Mouse (Mus musculus) embryo, embryonic 11.5 days (tissue): ENCODE measurements around the gene Ryr2.

Source experiments
- DNase-seq: peaks from one replicate; pipeline ENCODE4 v3.0.0-alpha.2; 2012; ENCODE audit warnings: low read depth, low spot score

The Ryr2 gene

DNA sequence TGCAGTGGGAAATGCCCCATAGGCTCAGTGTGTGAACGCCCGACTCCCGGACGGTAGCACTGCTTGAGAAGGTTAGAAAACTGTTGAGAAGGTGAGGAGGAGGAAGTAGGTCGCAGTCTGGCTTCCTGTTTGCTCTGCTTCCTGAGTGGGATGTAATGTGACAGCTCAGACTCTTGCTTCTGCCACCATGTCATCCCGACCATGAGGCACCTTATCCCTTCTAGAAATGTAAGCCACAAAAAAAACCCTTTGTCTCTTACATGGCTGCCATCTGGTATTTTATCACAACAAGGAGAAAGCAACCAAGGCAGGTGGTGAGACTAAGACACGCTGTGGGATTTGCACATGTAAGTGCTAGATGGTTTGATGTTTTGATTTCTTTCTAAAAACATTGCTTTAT lies 12.2 kb downstream of the Ryr2 start:
- DNase-seq: no peak

DNA sequence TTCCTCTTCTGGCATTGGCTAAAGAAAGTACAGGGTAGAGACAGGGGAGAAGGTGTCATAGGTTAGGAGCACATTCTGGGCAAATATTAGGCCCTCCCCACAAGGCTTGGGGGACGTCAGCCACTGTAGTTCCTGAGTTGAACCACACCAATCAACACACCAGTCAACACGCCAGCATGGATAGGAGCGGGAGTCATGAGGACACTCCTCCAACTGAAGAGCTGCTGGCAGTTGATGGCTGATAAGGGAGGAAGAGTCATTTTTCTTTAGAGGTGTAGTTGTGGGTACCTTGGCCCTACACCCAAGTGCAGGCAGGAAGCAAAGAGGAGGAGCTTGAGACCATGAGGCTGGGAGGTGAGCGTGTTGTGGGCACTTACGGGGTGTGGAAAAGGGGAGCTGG lies 13.6 kb downstream of the Ryr2 start:
- DNase-seq: no peak

DNA sequence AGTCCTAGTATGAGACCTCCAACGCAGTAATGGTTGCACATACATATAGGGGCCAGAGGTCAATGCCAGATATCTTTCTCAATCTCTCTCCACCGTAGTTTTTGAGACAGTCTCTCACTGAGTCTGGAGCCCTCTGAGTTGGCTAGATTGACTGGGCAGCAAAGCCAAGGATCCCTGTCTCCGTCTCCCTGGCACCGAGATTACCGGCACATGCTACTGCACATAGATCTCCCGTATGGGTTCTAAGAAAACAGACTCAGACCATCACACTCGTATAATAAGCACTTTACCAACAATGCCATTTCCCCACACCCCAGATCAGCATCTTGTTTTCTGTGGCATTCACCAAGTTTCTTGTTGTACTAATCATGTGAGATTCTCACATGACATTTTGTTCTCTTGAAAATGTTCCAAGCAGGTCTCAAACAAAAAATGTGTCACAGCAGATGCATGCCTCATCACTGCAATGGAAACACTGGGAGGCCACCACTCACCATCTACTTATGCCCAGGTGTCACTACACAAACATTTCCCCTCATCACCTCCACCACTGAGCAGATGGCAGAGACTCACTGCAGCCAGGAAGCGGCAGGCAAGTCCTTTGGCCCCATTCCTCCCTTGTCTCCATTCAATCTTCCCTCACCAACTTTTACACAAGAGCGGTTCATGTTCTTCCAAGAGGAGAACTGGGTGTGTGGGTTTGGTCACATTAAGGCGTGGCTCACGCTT lies 14.2 kb downstream of the Ryr2 start:
- DNase-seq: no peak

DNA sequence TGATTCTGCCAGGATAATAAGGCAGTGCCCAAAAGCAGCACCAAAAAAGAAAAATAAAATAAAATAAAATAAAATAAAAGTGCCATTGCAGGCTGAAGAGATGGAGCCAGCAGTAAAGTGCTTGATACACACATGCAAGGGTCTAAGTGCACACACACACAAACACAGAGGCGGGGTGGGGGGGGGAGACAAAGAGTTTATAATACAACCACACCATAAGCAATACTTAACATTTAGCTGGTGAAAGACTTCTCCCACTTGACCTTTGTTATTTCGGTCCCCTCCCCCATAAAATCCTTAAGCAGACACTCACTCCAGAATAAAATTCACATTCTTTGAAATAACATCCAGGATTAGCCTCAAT lies 22.7 kb downstream of the Ryr2 start:
- no peak for DNase-seq

DNA sequence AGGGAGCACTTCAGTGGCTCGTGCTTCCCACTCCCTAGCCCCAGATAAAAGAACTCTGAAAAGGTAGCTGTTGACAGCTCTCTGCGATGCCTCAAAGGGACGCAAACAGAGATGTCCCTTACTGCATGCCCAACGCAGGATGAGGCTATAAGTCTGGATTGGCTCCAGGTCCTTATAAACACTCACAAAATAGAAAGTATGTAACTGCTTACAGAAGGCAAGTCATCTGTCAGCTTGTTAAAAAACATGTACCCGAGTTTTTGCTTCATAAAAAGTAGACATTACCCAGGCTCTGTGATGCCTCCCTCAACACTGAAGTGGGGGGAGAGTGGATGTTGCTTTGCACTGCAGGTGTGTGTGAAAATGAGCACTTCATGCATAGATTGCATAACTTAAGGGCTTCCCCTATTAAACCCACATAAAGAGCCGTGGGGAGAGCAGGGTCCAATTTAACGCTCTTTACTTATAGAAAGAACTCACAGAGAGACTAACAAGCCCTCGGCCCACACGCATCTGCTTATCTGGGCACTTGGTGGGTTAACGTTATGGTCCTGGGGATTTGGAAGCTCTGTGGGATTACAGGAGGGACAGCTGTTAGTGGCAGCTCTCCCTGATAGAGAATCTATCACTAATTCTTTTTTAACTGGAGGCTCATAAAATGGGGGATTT lies 23.2 kb downstream of the Ryr2 start:
- no peak for DNase-seq

DNA sequence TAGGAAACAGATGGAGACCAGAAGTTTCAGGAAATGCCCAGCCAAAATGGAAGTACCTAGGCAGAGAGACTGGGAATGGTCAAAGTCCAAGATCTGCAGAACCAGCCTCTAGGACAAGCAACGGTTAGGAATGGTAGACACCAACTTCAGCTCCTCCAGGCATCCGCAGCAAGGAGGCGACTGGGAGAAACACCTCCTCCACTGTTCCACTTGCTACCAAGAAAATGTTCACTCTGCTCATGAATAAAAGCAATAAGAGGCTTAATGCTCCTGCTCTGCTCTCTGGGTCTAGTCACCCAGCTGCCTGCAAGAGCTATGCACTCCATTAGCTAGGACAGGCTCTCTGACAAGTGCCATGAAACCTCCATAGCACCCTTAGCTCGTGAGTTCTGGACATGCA lies 26.2 kb downstream of the Ryr2 start:
- no peak for DNase-seq

DNA sequence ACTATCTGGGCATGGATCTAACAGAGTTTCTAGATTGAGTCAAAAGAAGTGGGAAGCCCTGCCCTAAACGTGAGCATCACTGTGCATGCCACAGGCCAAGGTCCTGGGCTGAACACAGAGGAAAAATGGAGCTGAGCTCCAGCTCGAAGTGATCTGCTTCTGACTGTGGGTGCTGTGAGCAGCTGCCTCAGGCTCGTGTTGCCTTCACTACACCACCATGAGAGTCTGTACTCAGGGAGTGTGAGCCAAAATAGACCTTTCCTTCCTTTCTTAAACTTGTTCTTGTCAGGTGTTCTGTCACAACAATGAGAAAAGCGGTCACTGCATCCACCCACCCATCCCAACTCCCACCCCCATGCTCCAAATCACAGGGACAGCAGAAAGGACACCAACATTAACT lies 27.2 kb downstream of the Ryr2 start:
- DNase-seq: no peak

DNA sequence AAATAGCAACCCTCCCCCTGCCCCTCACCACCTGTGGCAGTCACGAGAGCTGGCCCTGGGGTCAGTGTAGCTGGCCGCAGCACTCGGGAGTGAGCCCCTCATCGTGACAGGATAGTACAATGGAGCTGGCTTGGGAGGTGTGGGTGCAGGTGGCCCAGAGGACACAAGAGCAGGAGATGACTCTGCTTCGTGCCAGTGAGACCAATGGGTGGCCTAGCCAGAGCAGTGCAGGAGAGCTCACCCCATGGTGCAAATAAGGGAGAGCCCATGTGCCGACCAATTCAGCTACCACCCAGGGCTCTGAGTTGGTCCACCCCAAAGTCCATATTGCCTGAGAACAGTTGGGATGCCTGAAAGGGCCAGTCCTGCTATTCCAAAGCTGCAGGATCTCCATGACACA lies 31.8 kb downstream of the Ryr2 start:
- no peak for DNase-seq

DNA sequence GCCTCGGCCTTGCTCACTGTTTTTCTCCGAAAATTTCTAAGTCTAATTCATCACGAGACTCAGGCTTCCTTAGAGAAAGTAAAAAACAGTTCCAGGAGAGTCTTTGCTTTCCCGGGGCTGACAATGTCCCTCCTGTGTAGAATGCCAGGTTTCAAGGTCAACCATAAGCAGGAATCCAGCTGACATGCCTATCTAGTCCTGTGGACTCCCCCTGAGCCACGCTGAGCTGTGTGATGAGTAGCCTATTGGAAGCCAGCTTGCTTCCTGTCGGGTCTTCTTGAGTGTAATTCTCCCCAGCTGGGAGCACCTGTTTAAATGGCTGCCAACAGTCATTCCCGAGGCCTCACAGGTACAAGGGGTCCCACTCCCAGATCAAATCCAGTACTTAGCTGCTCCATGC lies 34.2 kb downstream of the Ryr2 start:
- no peak for DNase-seq

DNA sequence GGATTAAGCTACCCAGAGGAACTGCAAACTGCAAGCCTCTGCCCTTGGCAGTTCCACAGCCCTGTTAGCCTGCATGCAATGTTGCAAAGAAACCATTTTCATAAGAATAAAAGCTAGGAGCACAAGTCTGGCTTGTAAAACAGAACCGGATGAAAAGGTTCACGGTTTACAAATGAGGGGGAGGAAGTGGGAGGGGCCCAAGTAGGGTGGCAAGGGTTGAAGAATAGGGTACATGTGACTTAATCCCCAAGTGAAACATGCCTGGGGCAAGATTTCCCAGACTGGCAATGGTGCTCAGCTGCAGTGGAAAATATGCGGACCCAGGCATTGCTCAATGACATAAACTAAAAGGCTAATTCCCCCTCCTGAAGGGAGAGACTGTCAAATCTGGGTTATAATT lies 34.6 kb downstream of the Ryr2 start:
- no peak for DNase-seq

DNA sequence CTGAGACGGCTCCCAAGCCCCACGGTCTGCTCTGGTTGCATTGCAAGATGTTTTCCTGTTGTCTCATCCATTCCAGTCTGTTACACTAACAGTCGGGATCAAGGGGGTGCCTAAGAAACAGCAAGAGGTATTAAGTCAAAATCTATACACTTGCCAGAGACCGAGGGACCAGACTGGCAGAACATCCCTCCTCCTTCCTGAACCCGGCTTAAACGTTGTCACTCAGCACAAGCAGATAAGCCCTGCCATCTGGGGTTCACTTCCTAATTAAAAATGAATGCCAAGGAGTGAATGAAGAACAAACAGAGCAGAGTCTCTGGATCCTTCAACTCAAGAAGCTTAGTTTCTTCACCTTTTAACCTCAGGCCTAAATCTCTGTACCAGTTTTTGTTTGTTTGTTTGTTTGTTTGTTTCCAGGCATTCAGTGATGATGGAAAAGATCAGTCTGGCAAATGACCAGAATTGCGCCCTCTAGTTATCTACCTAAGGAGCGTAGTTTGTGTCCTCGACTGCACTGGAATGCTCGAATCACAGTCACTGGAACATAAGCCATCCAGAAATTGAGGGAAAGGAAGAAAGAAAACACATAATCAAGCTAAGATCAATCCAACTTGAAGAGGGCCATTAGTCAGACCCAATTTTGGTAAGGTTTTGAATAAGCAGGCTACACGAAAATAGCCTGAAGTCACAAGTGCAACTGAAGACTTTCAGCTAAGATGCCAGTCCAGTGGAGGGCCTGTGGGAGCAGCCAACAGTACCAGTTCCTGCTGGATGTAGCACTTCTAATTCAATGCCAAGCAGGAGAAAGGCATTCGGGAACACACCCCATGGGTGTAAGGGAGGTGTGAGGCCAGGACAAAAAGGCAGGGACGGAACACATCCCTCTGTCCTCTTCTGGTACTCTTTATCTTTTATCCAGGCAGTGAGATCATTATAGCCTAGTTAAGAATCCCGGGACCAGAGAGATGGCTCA lies 36.3 kb downstream of the Ryr2 start:
- no peak for DNase-seq

DNA sequence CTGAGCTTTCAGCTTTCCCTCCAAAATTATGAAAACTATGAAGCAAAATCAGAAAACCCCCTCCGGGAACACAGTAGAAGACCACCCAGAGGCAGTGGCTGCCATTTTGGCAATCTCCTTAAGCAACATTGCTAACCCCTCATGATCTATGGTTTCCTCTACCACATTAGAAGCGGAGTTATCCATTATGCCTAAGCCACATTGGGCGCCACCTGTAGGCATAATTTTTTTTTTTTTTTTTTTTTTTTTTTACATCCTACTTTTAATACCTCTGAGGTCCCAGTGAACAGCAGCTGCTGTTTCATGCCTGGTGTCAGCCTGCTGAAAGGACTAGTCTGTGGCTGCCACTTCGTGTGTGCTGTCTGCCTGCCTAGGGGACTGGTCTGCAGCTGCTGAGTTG lies 42.2 kb downstream of the Ryr2 start:
- DNase-seq: no peak

DNA sequence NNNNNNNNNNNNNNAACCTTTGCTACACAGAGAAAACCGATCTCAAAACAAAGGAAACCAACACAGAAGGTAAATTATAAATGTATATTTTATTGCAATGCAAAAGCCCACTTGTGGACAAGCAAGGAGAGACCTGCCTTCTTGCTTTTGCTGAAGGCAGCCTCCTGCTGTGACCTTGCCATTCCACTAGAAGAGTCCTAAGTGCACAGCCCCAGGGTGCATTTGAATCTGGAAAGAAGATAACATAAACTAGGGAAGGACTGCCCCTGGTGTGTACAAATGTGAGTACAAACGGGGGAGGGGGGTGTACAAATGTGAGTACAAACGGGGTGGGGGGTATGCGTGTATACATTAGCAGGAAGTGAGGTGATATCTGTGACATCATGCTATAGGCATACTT lies 43.2 kb downstream of the Ryr2 start:
- DNase-seq: no peak

DNA sequence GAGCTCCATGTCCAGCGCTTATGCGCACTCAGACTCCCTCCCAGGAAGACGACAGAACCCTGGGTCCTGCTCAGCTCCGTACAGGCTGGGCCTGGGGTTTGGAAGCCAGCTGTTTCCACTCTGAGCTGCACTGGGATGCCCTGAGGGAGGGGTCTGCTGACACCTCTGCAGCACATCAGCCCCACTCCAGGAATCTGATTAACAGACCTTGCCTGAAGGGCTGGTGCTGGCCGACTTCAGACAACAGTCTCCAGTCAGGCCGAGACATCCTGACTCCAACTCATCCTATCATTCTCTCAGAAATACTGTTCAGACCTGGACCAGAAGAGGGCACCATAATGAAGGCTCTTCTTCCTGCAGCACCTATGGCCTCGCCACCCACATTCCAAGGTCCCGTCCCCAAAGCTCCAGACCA lies 49.4 kb downstream of the Ryr2 start:
- no peak for DNase-seq

DNA sequence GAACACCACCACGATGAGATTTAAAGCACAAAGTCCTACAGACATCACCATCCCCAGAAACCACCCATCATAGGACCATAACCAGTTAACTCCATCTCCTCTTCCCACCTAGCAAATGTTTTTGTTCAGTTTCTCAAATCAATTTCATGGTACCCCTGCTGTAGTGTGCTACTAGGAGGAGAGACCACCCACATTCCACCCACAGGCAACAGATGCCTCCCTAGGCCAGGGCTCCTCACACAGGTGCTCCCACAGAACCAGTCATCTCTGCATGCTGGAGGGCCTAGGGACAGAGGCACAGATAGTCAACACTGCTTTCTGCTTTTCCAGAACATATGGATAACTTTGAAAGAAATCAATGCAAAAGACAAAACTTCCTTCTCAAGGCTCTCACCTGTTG lies 50.8 kb downstream of the Ryr2 start:
- DNase-seq: no peak

DNA sequence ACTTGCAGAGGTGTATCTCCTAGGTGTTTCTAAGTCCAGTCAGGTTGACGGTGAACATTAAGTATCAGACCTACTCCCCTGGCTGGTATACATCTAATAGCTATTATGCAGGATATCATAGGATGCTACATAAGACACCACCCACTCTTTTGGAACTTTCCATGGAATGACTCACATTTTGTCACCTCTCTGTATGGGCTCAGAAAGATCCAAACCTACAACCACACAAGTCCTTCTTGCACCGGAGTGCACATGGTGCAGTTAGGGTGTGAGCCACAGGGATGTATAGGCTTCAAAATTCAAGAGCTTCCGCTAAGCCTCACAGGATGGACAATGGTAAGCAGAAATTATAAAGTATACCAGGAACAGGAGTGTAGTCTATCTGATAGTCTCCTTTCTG lies 52.8 kb downstream of the Ryr2 start:
- DNase-seq: no peak

DNA sequence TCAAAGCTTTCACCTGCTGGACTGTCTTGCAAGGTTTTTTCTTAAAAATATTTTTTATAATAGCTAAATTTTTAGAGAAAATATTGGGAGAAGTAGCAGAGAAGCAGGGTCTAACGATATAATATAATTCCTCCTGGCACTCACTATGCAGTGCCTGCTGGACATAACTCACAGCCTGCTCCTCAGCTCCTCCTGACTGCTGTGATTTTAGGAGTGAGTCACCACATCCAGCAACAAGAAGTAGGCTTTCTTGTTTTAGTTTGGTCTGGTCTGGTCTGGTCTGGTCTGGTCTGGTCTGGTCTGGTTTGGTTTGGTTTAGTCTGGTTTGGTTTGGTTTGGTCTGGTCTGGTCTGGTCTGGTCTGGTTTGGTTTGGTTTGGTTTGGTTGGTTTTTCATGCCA lies 55.9 kb downstream of the Ryr2 start:
- DNase-seq: no peak

DNA sequence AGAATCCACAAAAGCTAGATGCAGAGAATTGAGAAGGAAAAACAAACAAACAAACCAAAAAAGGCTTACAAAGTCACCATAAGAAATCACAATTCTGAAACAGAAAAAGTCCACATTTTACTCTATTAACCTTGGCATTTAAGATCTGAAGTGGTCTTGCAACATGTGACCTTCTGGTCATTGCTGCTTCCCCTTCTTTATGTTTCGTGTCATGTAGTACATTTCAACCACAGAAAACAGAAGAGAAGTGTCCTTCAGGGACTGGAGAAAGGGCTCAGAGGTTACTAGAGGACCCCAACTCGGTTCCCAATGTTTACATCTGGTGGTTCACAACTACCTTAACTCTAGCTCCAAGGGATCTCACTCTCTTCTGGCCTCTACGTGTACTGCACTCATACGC lies 59.7 kb downstream of the Ryr2 start:
- DNase-seq: no peak

DNA sequence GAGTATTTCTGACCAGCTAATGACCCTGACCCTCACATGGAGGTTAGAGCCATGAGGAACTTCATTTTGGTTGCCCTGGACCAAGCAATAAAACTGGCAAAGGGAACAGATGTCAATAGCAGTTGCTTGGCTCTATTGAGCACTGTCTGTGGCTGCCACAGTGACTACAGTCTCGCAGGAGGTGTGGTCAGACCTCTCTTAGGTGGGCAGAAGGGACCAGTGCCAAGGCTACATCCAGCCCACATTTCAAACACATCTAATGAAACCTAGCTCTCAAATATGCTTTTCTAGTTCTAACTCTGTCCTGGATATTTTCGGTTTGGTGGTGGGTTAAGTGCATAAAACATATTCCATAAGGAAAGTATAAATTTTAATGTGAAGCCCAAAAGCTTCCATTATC lies 62.0 kb downstream of the Ryr2 start:
- no peak for DNase-seq

DNA sequence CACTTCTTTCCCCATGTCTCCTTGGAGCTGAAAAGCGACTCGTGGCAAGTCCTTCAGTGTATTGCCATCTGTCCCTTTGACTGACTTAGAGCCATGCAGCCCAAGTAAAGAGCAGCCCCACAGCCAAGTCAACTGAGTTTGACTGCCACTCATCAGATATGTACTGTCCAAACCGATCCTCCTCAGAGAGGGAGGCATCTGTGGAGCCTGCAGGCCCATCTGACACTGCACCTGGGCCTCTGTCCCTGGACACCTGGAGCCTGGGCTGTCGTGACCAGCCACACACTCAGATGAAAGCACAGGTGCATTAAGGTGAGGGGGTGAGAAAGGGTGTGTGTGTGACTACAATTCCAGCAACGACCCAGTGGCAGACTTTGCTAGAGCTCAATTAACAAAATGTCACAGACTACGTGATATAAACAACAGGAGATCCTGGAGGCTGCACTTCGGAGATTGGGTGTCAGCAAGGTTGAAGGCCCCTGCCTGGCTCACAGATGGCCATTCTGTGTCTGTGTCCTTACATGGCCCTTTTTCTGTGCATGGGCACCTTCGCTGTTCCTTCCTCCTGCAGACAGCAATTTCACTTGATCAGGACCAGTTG lies 63.8 kb downstream of the Ryr2 start:
- DNase-seq: no peak

DNA sequence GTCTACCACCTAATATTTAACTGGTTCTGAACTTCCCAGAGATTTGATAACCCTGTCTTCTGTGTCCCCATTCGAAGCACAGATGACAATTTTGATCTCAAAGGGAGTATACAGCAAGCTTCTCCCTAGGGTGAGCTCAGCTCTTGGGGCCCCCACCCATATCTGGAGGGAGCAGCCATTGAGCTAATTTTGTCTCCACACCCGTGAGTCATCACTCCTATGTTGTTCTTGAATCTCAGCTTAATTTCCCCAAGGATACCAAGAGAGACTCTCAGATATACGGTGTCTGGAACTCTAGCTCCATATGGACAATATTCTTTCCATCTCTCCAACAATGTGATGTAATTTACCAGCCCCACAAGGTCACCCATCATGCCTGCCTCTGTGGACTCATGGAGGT lies 66.8 kb downstream of the Ryr2 start:
- no peak for DNase-seq

DNA sequence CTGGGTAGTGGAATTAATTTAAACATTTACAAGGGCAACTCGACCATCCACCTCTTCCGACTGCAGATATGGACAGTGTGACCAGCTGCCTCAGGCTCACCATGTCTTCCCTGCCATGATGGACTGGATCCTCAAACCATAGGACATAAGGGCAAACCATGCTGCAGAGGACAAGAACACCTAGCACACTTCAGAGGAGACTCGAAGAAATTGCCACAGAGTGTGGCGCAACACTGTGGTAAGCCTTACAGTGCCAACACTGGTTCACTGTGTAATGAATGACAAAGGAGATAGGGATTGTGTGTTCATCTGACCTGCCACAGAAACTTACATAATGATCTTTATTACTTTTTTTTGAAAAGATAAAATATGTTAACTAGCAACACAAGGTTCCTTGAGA lies 68.1 kb downstream of the Ryr2 start:
- DNase-seq: no peak
